ENCODE assay signal across 8 mouse cellular contexts in the genomic region with DNA sequence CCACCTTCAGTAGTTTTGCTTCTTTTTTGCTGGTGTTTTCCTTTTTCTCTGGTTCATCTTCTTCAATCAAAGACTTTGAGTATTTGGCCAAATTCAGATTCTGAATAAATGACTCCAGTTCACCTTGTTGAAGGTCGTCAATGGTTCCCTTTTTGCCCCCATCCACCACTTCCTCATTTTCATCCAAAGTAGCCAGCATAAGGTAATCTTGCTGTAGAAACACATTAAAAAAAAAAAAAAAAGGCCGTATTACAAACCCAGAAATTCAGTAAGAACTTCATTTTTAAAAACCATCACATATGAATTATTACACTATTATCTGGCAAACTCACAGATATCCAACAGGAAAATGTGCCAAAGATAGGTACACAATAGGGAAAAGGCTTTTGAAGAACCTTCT. TPM values are rescaled to one million over a fixed set of nuclear protein-coding genes. Genes with fewer than 3 reads are reported as not detected.
DNase-seq lines count a peak whose midpoint lies in the region; ATAC-seq and TF ChIP-seq lines count a peak whose summit lies in the region.

No protein-coding gene starts in this region.

- peak overlapping the region; percentile 83 for H3K9ac ChIP-seq in kidney, embryonic 16.5 days (replicated peaks; ENCODE audit: low read length)
- peak overlapping the region; percentile 84 for H3K9ac ChIP-seq in intestine, embryonic 14.5 days (ENCODE audit: low read length)
- peak overlapping the region; percentile 79; the same call in 1 of the 2 replicates for H3K9ac ChIP-seq in midbrain, postnatal 0 days (replicated peaks; ENCODE audit: low read length, poor library complexity, severe bottlenecking)

- no peak for DNase-seq in kidney, postnatal 10 days
- no peak for DNase-seq in intestine, embryonic 14.5 days (ENCODE audit: low spot score)
- DNase-seq in midbrain, postnatal 0 days (ENCODE audit: low spot score): no peak
- DNase-seq in ovary, postnatal 36 days (ENCODE audit: low spot score): no peak
- DNase-seq in embryo, embryonic 10.5 days (ENCODE audit: low spot score): no peak
- DNase-seq in thymus, postnatal 36 days: no peak

- no peak for TF ChIP-seq CTCF in cortical plate, adult 2 months (IDR thresholded peaks at IDR 0.05; ENCODE audit: extremely low read depth, insufficient read depth, low read length)
- TF ChIP-seq CTCF in midbrain, postnatal 0 days (IDR thresholded peaks at IDR 0.05): no peak

- H3K27me3 ChIP-seq in kidney, embryonic 16.5 days (ENCODE audit: insufficient read depth, low read length): no peaks in the 10 kb centered on the region
- no peaks in the 10 kb centered on the region for H3K27me3 ChIP-seq in intestine, embryonic 14.5 days (replicated peaks; ENCODE audit: control insufficient read depth, insufficient read depth, low read length)
- H3K27me3 ChIP-seq in midbrain, postnatal 0 days (ENCODE audit: insufficient read depth, low read length): no peaks in the 10 kb centered on the region

- H3K4me3 ChIP-seq in kidney, embryonic 16.5 days (ENCODE audit: low read length): peak overlapping the region; percentile 94
- H3K4me3 ChIP-seq in cortical plate, adult 2 months (ENCODE audit: insufficient read depth, low read length): peak overlapping the region; percentile 84; the same call in 1 of the 2 replicates
- H3K4me3 ChIP-seq in intestine, embryonic 14.5 days (ENCODE audit: low read depth, low read length): peak overlapping the region; percentile 92
- H3K4me3 ChIP-seq in midbrain, postnatal 0 days (ENCODE audit: low read depth, low read length): peak overlapping the region; percentile 77

- TF ChIP-seq POLR2A in cortical plate, adult 2 months (IDR thresholded peaks at IDR 0.05; ENCODE audit: extremely low read depth, insufficient read depth, low read length): no peak

- no peak overlapping the region for H3K27ac ChIP-seq in kidney, embryonic 16.5 days (ENCODE audit: low read length)
- no peak overlapping the region for H3K27ac ChIP-seq in cortical plate, adult 2 months (ENCODE audit: insufficient read depth, low read length)
- no peak overlapping the region for H3K27ac ChIP-seq in intestine, embryonic 14.5 days (ENCODE audit: low read depth)
- H3K27ac ChIP-seq in midbrain, postnatal 0 days (ENCODE audit: low read depth, low read length): no peak overlapping the region

- no peaks in the 10 kb centered on the region for H3K9me3 ChIP-seq in kidney, embryonic 16.5 days (ENCODE audit: low read length)
- H3K9me3 ChIP-seq in intestine, embryonic 14.5 days (ENCODE audit: control insufficient read depth, low read length): no peaks in the 10 kb centered on the region
- no peaks in the 10 kb centered on the region for H3K9me3 ChIP-seq in midbrain, postnatal 0 days (ENCODE audit: low read length)

- WGBS in kidney, embryonic 16.5 days: 86% methylated on average over 2 of the region's 2 CpGs
- WGBS in intestine, embryonic 14.5 days: 79% methylated on average over 2 of the region's 2 CpGs
- WGBS in midbrain, postnatal 0 days: 81% methylated on average over 2 of the region's 2 CpGs

- ATAC-seq in kidney, embryonic 16.5 days (ENCODE audit: low FRiP score, low TSS enrichment): no peak
- ATAC-seq in intestine, embryonic 14.5 days (replicated peaks; ENCODE audit: low FRiP score, low TSS enrichment, low read depth): no peak
- no peak for ATAC-seq in midbrain, postnatal 0 days (ENCODE audit: low FRiP score)

- peaks cover 37% of the 10 kb centered on the region for H3K36me3 ChIP-seq in kidney, embryonic 16.5 days (ENCODE audit: insufficient read depth, low read length)
- H3K36me3 ChIP-seq in intestine, embryonic 14.5 days (ENCODE audit: control insufficient read depth, insufficient read depth, low read length): peaks cover 53% of the 10 kb centered on the region
- peaks cover 30% of the 10 kb centered on the region for H3K36me3 ChIP-seq in midbrain, postnatal 0 days (ENCODE audit: insufficient read depth, low read length)

- peak overlapping the region; percentile 61 for H3K4me2 ChIP-seq in kidney, embryonic 16.5 days (replicated peaks; ENCODE audit: low read depth, low read length)
- peak overlapping the region; percentile 81 for H3K4me2 ChIP-seq in intestine, embryonic 14.5 days (ENCODE audit: low read length)
- peak overlapping the region; percentile 66 for H3K4me2 ChIP-seq in midbrain, postnatal 0 days (ENCODE audit: low read depth, low read length, poor library complexity, severe bottlenecking)

- peaks cover 17% of the 10 kb centered on the region for H3K4me1 ChIP-seq in kidney, embryonic 16.5 days (ENCODE audit: insufficient read depth, low read length)
- H3K4me1 ChIP-seq in cortical plate, adult 2 months (ENCODE audit: control insufficient read depth, insufficient read depth, low read length): peaks cover 2% of the 10 kb centered on the region; the same call in 1 of the 2 replicates
- H3K4me1 ChIP-seq in intestine, embryonic 14.5 days (replicated peaks; ENCODE audit: control insufficient read depth, insufficient read depth, low read length): 0 out of 2 replicates have a peak, but pooled peaks cover 4% of the 10 kb centered on the region
- H3K4me1 ChIP-seq in midbrain, postnatal 0 days (ENCODE audit: insufficient read depth, low read length): 0 out of 2 replicates have a peak, but pooled peaks cover 3% of the 10 kb centered on the region

RNA-seq across cellular contexts. Expression of a gene that starts 1.0 kb away (rescaled TPM):
- polyA plus RNA-seq in kidney, embryonic 16.5 days (2015; fragmentation: Nextera tagmentation; extraction: Ambion mirVana): 46.8 and 56.7 TPM in 2 replicates
- 20.8 and 22.2 TPM in 2 replicates for polyA plus RNA-seq in cortical plate, adult 2 months (2012; rRNA removed)
- 63.3 and 63.5 TPM in 2 replicates for polyA plus RNA-seq in intestine, embryonic 14.5 days (2014; fragmentation: Nextera tagmentation; extraction: Ambion mirVana)
- 18.4 and 20.9 TPM in 2 replicates for total RNA-seq in midbrain, postnatal 0 days (2014; rRNA removed)
- 43.3 and 46.2 TPM in 2 replicates for polyA plus RNA-seq in midbrain, postnatal 0 days (2015; fragmentation: Nextera tagmentation; extraction: Ambion mirVana)

RNA-seq across cellular contexts. Expression of a gene that starts 1.1 kb away (rescaled TPM):
- 64.4 and 66.3 TPM in 2 replicates for polyA plus RNA-seq in kidney, embryonic 16.5 days (2015; fragmentation: Nextera tagmentation; extraction: Ambion mirVana)
- 50.6 and 58.1 TPM in 2 replicates for polyA plus RNA-seq in cortical plate, adult 2 months (2012; rRNA removed)
- polyA plus RNA-seq in intestine, embryonic 14.5 days (2014; fragmentation: Nextera tagmentation; extraction: Ambion mirVana): 43.8 and 50.6 TPM in 2 replicates
- 27.5 and 29.9 TPM in 2 replicates for total RNA-seq in midbrain, postnatal 0 days (2014; rRNA removed)
- 56.4 and 61.6 TPM in 2 replicates for polyA plus RNA-seq in midbrain, postnatal 0 days (2015; fragmentation: Nextera tagmentation; extraction: Ambion mirVana)

RNA-seq across cellular contexts. Expression of a gene that starts 19.6 kb away (rescaled TPM):
- 96.5 and 98.1 TPM in 2 replicates for polyA plus RNA-seq in kidney, embryonic 16.5 days (2015; fragmentation: Nextera tagmentation; extraction: Ambion mirVana)
- polyA plus RNA-seq in cortical plate, adult 2 months (2012; rRNA removed): 41.0 and 41.7 TPM in 2 replicates
- polyA plus RNA-seq in intestine, embryonic 14.5 days (2014; fragmentation: Nextera tagmentation; extraction: Ambion mirVana): 104 and 116 TPM in 2 replicates
- 17.6 and 25.4 TPM in 2 replicates for total RNA-seq in midbrain, postnatal 0 days (2014; rRNA removed)
- polyA plus RNA-seq in midbrain, postnatal 0 days (2015; fragmentation: Nextera tagmentation; extraction: Ambion mirVana): 132 TPM in 2 replicates

RNA-seq across cellular contexts. Expression of a gene that starts 29.1 kb away (rescaled TPM):
- 0.23 TPM in 1 of 2 replicates, not detected in the other for polyA plus RNA-seq in kidney, embryonic 16.5 days (2015; fragmentation: Nextera tagmentation; extraction: Ambion mirVana)
- 0.19 TPM in 1 of 2 replicates, not detected in the other for polyA plus RNA-seq in cortical plate, adult 2 months (2012; rRNA removed)
- polyA plus RNA-seq in intestine, embryonic 14.5 days (2014; fragmentation: Nextera tagmentation; extraction: Ambion mirVana): 0.16 and 0.19 TPM in 2 replicates
- not detected in 2 replicates for total RNA-seq in midbrain, postnatal 0 days (2014; rRNA removed)
- polyA plus RNA-seq in midbrain, postnatal 0 days (2015; fragmentation: Nextera tagmentation; extraction: Ambion mirVana): not detected in 2 replicates

RNA-seq across cellular contexts. Expression of a gene that starts 53.5 kb away (rescaled TPM):
- 8.8 and 9.6 TPM in 2 replicates for polyA plus RNA-seq in kidney, embryonic 16.5 days (2015; fragmentation: Nextera tagmentation; extraction: Ambion mirVana)
- polyA plus RNA-seq in cortical plate, adult 2 months (2012; rRNA removed): 2.4 and 2.9 TPM in 2 replicates
- 9.1 and 11.0 TPM in 2 replicates for polyA plus RNA-seq in intestine, embryonic 14.5 days (2014; fragmentation: Nextera tagmentation; extraction: Ambion mirVana)
- 3.3 and 4.0 TPM in 2 replicates for total RNA-seq in midbrain, postnatal 0 days (2014; rRNA removed)
- polyA plus RNA-seq in midbrain, postnatal 0 days (2015; fragmentation: Nextera tagmentation; extraction: Ambion mirVana): 3.1 and 4.0 TPM in 2 replicates
